Mouse (Mus musculus): Measurements from ENCODE around the gene Zfp653. TPM values are rescaled to one million over a fixed set of nuclear protein-coding genes. Genes with fewer than 3 reads are reported as not detected.

Zfp653 gene
- total RNA-seq, 2 experiments from 2014 or later: 5.8 to 6.2 TPM

- no peak for ATAC-seq (replicated peaks; ENCODE audit: poor library complexity, severe bottlenecking)
Measured at GRCm38 (mm10) chr9:22037826-22038225, 33.4 kb downstream of the Zfp653 start.

- no peak for ATAC-seq (replicated peaks; ENCODE audit: poor library complexity, severe bottlenecking)
Measured at GRCm38 (mm10) chr9:22035300-22036044, 35.7 kb downstream of the Zfp653 start.

- ATAC-seq (replicated peaks; ENCODE audit: poor library complexity, severe bottlenecking): no peak
Measured at GRCm38 (mm10) chr9:22030386-22030785, 40.8 kb downstream of the Zfp653 start.

DNA sequence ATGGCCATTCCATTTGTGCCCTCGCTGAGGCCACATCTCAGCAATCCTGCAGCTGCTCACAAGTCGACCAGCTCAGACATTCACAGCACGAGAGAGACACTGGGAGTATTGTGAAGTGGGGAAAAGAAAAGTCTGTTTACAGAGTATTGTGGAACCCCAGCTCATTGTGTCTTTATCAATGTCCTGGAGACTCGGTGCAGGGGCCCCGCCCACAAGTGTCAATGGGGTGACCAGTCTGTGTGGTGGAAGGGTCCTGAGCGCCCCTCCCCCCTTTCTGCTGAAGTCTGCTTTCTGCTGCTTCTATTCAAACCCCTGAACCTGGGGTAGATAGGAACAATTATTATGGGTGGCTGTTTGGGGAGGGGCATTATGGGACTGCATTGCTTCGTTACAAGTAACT lies 42.7 kb downstream of the Zfp653 start:
- no peak for ATAC-seq (replicated peaks; ENCODE audit: poor library complexity, severe bottlenecking)

DNA sequence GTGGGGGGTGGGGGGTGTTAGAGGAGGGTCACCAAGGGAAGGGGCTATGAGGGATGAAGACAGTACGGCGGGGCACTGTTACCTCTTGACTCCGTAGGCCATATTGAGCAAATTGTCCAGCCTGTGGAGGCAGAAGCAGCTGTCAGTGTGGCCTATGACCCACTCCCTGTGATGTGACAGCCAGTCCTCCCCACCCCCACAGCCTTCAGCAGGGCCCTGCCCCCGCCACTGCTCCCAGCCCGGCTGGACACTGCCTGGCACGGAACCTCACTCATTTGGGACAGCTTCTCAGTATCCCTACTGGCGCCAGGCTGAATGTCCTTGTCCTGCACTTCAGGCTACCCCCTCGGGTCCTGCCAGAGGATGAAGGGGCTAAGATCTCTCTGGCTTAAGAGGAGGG lies 46.6 kb downstream of the Zfp653 start:
- no peak for ATAC-seq (replicated peaks; ENCODE audit: poor library complexity, severe bottlenecking)

- no peak for ATAC-seq (replicated peaks; ENCODE audit: poor library complexity, severe bottlenecking)
Measured at GRCm38 (mm10) chr9:22017208-22017825, 53.9 kb downstream of the Zfp653 start.

- ATAC-seq (replicated peaks; ENCODE audit: poor library complexity, severe bottlenecking): no peak
Measured at GRCm38 (mm10) chr9:22016245-22016644, 54.9 kb downstream of the Zfp653 start.

DNA sequence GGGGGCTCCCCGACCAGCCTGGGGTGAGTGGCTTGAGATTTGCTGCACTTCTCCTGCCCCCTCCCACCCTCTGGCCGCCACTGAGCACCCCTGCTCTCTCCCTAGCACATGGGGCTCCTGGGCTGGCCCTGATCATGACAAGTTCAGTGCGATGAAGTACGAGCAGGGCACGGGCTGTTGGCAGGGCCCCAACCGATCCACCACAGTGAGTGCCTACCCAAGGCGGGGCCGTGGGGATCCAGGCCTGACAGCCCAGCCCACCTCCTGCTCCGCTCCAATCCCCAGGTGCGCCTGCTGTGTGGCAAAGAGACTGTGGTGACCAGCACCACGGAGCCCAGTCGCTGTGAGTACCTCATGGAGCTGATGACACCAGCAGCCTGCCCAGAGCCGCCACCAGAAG lies 58.4 kb downstream of the Zfp653 start:
- 0 out of 2 replicates have a peak, but pooled peaks have one; percentile 15 for ATAC-seq (replicated peaks; ENCODE audit: poor library complexity, severe bottlenecking)

DNA sequence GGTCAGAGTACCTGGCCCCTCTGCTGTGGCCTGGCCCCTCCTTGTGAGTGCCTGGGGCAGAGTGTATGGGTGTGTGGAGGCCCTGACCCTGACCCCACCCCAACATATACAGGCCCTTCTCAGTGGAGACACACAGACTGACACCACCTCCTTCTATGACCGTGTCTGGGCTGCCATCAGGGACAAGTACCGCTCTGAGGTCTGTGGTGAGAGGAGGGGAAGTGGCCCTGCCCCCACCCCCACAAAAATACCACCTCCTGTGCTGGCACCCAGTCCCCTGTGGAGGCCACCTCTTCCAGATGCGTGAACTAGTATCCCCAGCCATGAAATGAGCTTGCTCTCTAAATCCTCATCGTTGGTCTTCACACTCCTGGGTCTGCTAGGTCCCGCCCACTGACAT lies 60.1 kb downstream of the Zfp653 start:
- ATAC-seq (replicated peaks; ENCODE audit: poor library complexity, severe bottlenecking): no peak

Other genes with a start within 250 kb of the Zfp653 start
- 1.5 and 3.0 TPM in 2 replicates for gene Angptl8, start 235.9 kb downstream of the Zfp653 start, total RNA-seq (2014; fragmentation: Nextera tagmentation)
- 1.4 TPM in 1 of 2 replicates, not detected in the other for gene Angptl8, start 235.9 kb downstream of the Zfp653 start, total RNA-seq (2017)
- 4.2 TPM in 2 replicates for gene Dock6, start 218.7 kb downstream of the Zfp653 start, total RNA-seq (2014; fragmentation: Nextera tagmentation)
- 0.52 and 5.6 TPM in 2 replicates for gene Dock6, start 218.7 kb downstream of the Zfp653 start, total RNA-seq (2017)
- gene Rab3d, start 153.2 kb downstream of the Zfp653 start, total RNA-seq (2014; fragmentation: Nextera tagmentation): 22.5 and 33.1 TPM in 2 replicates
- 44.0 and 51.7 TPM in 2 replicates for gene Rab3d, start 153.2 kb downstream of the Zfp653 start, total RNA-seq (2017)
- not detected in 2 replicates for gene Ccdc159, start 143.9 kb downstream of the Zfp653 start, total RNA-seq (2014; fragmentation: Nextera tagmentation)
- gene Ccdc159, start 143.9 kb downstream of the Zfp653 start, total RNA-seq (2017): 0.69 TPM in 1 of 2 replicates, not detected in the other
- gene Tmem205, start 143.8 kb downstream of the Zfp653 start, total RNA-seq (2014; fragmentation: Nextera tagmentation): 40.4 and 75.8 TPM in 2 replicates
- gene Tmem205, start 143.8 kb downstream of the Zfp653 start, total RNA-seq (2017): 21.1 and 33.3 TPM in 2 replicates
- 0.58 and 1.4 TPM in 2 replicates for gene Plppr2, start 134.3 kb downstream of the Zfp653 start, total RNA-seq (2014; fragmentation: Nextera tagmentation)
- not detected in 2 replicates for gene Plppr2, start 134.3 kb downstream of the Zfp653 start, total RNA-seq (2017)
- gene Swsap1, start 115.6 kb downstream of the Zfp653 start, total RNA-seq (2014; fragmentation: Nextera tagmentation): 7.8 and 9.9 TPM in 2 replicates
- 7.6 and 8.2 TPM in 2 replicates for gene Swsap1, start 115.6 kb downstream of the Zfp653 start, total RNA-seq (2017)
- 0.21 and 0.41 TPM in 2 replicates for gene Epor, start 107.9 kb downstream of the Zfp653 start, total RNA-seq (2014; fragmentation: Nextera tagmentation)
- gene Epor, start 107.9 kb downstream of the Zfp653 start, total RNA-seq (2017): 0.77 TPM in 1 of 2 replicates, not detected in the other
- not detected in 2 replicates for gene Rgl3, start 81.9 kb downstream of the Zfp653 start, total RNA-seq (2014; fragmentation: Nextera tagmentation)
- not detected in 2 replicates for gene Rgl3, start 81.9 kb downstream of the Zfp653 start, total RNA-seq (2017)
- gene Ccdc151, start 68.7 kb downstream of the Zfp653 start, total RNA-seq (2014; fragmentation: Nextera tagmentation): not detected in 2 replicates
- not detected in 2 replicates for gene Ccdc151, start 68.7 kb downstream of the Zfp653 start, total RNA-seq (2017)
- 61.4 and 68.4 TPM in 2 replicates for gene Prkcsh, start 68.6 kb downstream of the Zfp653 start, total RNA-seq (2014; fragmentation: Nextera tagmentation)
- 127 and 144 TPM in 2 replicates for gene Prkcsh, start 68.6 kb downstream of the Zfp653 start, total RNA-seq (2017)
- not detected in 2 replicates for gene Elavl3, start 19.4 kb downstream of the Zfp653 start, total RNA-seq (2014; fragmentation: Nextera tagmentation)
- gene Elavl3, start 19.4 kb downstream of the Zfp653 start, total RNA-seq (2017): 0.31 TPM in 1 of 2 replicates, not detected in the other
- gene Gm49318, start 117 bp downstream of the Zfp653 start, total RNA-seq (2014; fragmentation: Nextera tagmentation): not detected in 2 replicates
- not detected in 2 replicates for gene Gm49318, start 117 bp downstream of the Zfp653 start, total RNA-seq (2017)
- gene Ecsit, start 14.1 kb upstream of the Zfp653 start, total RNA-seq (2014; fragmentation: Nextera tagmentation): 21.1 and 29.5 TPM in 2 replicates
- 28.2 and 30.3 TPM in 2 replicates for gene Ecsit, start 14.1 kb upstream of the Zfp653 start, total RNA-seq (2017)
- gene Cnn1, start 27.8 kb upstream of the Zfp653 start, total RNA-seq (2014; fragmentation: Nextera tagmentation): not detected in 2 replicates
- gene Cnn1, start 27.8 kb upstream of the Zfp653 start, total RNA-seq (2017): not detected in 2 replicates
- 93.9 and 132 TPM in 2 replicates for gene Elof1, start 45.8 kb upstream of the Zfp653 start, total RNA-seq (2014; fragmentation: Nextera tagmentation)
- gene Elof1, start 45.8 kb upstream of the Zfp653 start, total RNA-seq (2017): 47.3 and 56.3 TPM in 2 replicates
- gene Acp5, start 64.3 kb upstream of the Zfp653 start, total RNA-seq (2014; fragmentation: Nextera tagmentation): 3.9 and 4.7 TPM in 2 replicates
- 1.6 and 4.6 TPM in 2 replicates for gene Acp5, start 64.3 kb upstream of the Zfp653 start, total RNA-seq (2017)
- 17.3 and 28.7 TPM in 2 replicates for gene Pigyl, start 85.5 kb upstream of the Zfp653 start, total RNA-seq (2014; fragmentation: Nextera tagmentation)
- gene Pigyl, start 85.5 kb upstream of the Zfp653 start, total RNA-seq (2017): 26.6 and 29.3 TPM in 2 replicates
- gene Zfp872, start 116.7 kb upstream of the Zfp653 start, total RNA-seq (2014; fragmentation: Nextera tagmentation): not detected in 2 replicates
- not detected in 2 replicates for gene Zfp872, start 116.7 kb upstream of the Zfp653 start, total RNA-seq (2017)
- gene Zfp809, start 154.3 kb upstream of the Zfp653 start, total RNA-seq (2014; fragmentation: Nextera tagmentation): 50.6 and 54.9 TPM in 2 replicates
- gene Zfp809, start 154.3 kb upstream of the Zfp653 start, total RNA-seq (2017): 20.4 and 27.2 TPM in 2 replicates
- 1.3 and 3.1 TPM in 2 replicates for gene Zfp599, start 188.5 kb upstream of the Zfp653 start, total RNA-seq (2014; fragmentation: Nextera tagmentation)
- 8.9 and 10.3 TPM in 2 replicates for gene Zfp599, start 188.5 kb upstream of the Zfp653 start, total RNA-seq (2017)
- 10.4 and 17.4 TPM in 2 replicates for gene Zfp810, start 236.3 kb upstream of the Zfp653 start, total RNA-seq (2014; fragmentation: Nextera tagmentation)
- 9.4 and 16.3 TPM in 2 replicates for gene Zfp810, start 236.3 kb upstream of the Zfp653 start, total RNA-seq (2017)